Mouse (Mus musculus) G1E-ER4 (cell line): Measurements from ENCODE around the gene Gm49027. TPM values are rescaled to one million over a fixed set of nuclear protein-coding genes. Genes with fewer than 3 reads are reported as not detected.

ENCODE experiments used
- GATA1 ChIP-seq: IDR thresholded peaks from one replicate; pipeline ENCODE4 v1.8.0; 2012; ENCODE audit warnings: low read length, inconsistent platforms
- polyA plus RNA-seq: library from polyadenylated mRNA; stranded (reverse); fragments of >175 nt; gene quantifications from 2 replicates; pipeline ENCODE4 v1.2.3, GENCODE M21; 2012

Gm49027 gene
- 0.10 and 0.29 TPM in 2 replicates for polyA plus RNA-seq

DNA sequence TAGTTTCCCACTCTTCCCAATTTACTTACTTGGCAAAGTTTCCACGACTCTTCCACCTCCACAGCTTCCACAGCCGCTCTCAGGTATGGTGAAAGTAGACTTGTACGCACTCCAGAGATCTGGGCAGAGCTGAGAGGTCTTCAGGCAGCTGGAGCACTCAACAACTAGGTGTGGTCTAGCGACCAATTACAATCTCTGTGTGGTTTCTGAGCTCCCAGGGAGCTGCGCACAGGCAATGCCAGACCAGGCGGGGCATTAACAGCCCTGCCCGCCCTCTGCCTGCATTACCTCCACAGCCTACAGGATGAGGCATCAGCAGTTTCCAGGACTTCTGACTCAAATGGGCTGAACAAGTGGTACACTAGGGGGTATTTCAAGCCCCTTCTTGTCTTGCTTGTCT, at the start of gene Gm49027:
Gene Gm49027, minus strand, starts transcription at position 208 of the 400 bp plus-strand sequence.
- TF ChIP-seq GATA1: no peak

DNA sequence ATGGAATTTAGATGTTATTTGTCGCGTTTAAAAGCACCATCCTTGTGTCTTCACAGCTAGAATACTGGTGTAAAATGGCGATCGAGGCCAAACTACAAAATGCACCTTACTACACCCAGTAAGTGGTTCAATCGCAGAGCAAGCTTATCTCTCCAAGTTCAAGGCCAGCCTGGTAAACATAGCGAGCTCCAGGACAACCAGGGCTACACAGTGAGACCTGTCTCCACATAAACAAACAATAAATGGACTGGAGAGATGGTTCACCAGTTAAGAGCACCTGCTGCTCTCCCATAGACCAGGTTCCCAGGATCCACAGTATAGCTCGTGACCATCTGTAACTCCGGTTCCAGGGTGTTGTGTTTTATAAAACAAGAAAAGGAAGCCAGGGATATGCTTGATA, 48.1 kb upstream of the Gm49027 start:
- no peak for TF ChIP-seq GATA1

DNA sequence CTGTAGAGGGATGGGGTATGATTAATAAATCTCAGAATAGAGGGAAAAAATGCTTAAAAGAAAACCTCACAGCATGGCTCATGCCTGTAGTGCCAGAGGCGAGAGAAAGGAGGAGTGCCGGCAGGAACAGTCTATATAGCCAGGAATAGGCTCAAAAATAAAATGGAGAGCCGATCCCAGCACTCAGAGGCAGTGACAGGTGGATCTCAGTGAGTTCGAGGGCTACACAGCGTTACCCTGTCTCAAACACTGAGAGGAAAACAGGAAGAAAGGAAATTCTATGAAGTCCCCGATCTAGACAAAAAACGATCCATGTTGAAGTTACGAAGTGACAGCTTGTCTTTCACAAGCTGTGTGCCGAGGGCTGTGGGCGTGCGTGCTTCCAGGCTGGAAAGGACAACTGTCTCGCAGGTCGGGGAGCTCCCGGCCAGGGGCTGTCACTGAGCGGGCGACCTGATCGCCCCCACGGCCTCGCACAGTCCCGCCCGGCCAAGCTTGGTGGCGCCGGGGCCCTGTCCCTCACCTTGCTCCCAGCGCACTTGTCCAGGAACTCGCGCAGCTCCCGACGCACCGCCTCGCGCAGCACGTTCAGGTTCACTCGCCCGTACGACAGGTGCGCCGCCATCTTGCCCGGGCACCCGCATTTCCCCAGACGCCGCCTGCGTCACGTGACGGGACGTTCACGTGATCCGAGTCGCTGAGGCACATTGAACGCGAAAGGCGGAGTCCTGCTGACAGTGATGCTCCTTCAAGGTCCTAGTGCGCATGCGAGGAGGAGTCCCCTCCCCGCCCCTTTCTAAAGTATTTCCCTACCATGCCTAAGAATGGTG, 47.3 kb upstream of the Gm49027 start, which contains the start of gene Vps33a:
Gene Vps33a, minus strand, starts transcription at position 682 of the 830 bp plus-strand sequence.
- TF ChIP-seq GATA1: no peak

DNA sequence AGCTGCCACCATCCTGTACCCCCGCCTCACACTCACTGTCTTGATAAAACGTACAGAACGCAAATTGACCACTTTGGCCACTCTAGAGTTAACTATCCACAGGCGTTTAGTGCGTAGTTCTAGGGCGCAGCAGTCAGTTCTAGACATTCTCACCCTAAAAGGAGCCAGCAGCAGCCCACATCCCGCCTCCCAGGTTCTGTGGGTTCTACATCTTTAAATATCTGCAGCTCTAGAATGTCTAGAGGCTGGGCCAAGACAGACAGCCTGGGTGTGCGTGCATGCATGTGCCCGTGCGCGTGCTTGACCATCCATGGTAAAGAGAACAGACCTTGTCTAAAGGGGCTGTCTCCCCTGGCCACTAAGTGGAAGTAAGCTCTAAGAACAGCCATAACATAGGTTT, 35.8 kb upstream of the Gm49027 start:
- TF ChIP-seq GATA1: no peak

DNA sequence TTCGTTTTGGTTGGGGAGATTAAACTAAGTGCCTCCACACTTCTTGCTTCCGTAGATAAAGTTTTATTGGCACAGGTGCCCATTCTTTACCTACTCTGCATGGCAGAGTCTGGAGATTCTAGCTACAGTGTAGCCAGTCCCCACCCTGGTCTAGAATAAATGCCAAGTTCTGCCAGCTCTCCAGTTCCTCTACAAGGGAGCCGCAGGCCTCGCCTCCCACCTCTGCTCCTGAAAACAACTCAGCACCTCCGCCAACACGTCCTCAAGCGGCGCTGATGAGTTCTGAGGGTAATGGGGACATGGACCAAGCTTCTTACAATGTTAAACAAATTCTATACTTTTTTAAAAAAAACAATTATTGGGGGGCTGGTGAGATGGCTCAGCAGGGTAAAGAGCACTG, 34.3 kb upstream of the Gm49027 start:
- no peak for TF ChIP-seq GATA1

DNA sequence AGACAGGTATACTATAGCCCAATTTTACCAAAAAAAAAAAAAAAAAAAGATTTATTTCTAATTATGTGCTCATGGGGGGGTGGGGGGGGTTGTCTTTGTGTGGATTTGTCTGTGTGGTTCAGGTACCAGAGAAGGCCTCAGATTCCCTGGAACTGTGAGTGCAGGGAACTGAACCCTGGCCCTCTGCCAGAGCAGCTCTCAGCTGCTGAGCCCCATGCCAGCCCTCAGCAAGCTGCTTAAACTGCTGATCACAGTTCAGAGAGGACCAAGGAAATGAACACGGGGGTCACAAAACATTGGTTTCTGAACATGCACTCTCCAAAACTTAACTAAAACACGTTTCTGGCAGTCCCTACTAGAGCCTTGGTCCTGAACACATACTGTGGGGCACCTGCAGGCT, 31.2 kb upstream of the Gm49027 start:
- TF ChIP-seq GATA1: no peak

DNA sequence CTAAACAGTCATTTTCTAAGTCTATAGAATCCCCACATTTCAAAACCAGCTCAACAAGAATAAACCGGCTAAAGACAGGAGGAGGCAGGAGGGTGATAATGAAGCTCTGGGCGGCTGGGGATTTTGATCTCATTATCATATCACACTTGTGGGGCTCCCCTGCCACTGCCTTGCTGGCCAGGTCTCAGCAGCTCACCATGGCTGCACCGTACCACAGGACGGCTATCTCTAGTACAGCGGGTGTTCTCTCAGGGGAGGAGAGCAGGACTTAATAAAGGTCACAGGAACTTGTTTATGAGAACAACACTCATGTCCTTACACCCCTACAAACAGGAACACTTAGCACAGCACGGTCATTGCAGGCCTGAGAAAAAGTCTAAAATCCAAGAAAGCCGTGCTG, 30.4 kb upstream of the Gm49027 start:
- TF ChIP-seq GATA1: no peak

DNA sequence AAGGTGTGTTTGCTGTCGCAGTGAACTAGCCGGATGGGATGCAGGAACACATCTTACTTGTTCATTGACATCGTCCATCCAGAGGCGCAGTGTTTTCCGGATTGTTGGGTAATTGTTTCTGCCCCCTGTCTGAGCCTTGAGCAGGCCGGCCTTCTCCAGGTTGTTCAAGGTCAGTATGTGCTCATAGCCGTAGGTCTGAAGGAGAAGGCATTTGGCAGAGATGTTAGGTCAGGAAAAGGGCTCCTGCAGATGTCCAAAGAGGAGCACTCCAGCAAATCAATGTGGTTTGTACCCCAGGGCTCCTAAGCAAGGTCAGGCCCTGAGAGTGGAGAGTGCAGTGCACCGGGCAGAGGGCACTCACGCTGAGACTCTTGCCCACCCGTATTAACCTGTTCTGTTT, 8.5 kb upstream of the Gm49027 start:
- TF ChIP-seq GATA1: no peak

DNA sequence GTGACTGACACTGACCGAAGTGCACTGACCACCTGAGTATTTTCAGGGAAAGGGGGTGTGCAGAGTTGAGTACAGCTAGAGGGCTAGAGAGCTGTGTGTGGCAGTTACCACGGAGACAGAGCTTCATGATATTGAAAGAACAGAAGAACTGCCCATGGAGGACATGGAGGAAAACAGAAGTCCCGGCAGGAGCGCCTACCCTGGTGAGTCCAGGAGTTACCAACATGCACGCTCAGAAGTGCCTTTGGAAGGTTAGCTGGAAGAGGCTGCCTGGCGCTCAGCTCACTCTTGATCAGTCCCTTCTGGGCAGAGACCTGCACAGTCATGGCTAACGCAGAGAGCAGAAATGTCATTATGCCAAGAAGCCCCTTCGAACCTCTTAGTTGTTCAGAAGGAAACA, 4.8 kb upstream of the Gm49027 start:
- TF ChIP-seq GATA1: no peak

DNA sequence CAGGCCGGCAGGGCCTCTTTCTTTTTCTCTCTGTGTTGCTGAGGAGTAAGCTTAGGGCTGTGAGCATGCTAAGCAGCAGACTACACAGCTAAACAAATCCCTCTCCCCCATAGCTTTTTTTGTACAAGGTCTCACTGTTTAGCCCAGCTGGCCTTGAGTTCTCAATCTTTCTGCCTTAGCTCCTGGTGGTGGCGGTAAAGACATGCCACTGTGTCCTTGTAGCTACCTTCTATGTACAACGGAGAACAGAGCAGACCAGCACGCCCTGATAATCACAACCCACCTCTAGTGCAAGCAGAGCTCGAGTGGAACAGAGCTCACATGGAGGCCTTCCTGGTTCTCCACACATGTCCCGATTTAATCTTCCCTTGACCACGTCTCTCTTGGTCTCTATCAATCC, 3.4 kb upstream of the Gm49027 start:
- no peak for TF ChIP-seq GATA1

DNA sequence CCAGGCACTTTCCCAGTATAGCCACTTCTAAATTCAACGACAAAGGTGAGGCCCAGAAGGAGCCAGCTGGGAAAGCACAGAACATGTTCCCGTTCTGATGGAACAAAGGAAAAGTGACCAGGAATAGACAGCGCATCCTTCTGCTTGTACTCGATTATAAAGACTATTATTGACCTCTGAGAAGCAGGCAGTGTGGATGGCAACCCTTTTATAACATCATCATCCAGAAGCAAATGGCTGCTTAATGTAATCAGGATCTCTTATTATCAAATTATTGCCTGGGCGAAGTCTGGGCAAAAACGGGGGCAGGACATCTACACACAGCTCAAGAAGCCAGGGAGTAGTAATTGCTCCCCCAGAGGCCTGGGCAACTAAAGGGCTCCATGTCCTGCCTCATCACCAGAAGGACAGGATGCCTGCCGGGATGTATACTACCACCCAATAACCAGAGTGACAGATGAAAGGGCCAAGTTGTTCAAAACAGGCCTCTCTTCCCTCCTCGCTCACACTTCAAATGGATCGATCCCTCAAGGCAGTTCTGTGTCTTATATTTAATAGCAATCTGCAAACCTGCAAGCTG, 718 bp upstream of the Gm49027 start:
- TF ChIP-seq GATA1: no peak

DNA sequence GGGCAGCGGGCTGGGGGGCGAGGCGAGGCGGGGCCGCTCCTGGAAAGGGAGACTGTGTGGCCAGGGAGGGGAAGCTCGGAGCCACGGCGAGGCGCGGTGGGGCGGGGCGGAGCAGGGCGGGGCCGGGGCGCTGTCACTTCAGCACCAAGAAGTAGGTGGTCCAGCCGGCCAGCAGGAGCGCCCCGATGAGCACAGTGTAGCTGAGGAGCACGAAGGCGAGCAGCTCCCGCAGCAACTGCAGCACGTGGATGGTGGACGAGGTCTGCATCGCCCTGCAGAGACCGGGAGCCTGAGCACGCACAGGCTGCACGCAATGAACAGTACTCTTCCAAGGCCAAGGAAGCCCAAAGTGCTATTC, 916 bp downstream of the Gm49027 start:
- no peak for TF ChIP-seq GATA1

DNA sequence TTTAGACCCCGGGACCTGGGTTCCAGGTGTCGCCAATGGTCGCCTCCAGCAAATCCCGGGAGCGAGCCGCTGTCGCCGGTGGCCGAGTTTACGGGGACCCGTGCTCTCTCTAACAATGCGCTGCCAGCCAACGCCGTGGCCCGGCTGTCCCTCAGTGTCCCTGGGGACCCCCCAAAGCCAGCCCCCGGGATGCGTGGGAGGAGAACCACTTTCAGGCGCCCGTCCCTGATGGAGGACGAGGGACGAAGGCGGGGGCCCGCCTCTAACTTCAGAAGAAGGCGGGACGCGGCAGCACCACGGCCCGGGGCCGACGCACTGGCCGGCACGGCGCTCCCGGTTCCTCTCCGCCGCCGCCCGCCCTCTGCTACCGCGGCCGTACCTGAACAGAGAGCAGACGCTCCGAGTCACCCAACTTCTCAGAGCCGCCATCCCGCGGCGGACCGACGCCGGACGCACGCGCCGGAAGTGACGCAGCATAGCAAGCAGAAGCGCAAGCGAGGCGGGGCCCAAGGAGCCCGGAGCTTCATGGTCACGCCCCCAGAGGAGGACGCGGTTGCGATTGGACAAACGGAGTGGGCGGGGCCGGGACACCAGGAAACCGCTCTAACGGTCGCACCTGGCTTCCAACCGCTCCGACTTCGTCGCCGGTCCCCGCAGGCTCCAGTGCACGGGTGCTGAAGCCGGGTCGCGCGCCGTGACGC, 1.4 kb downstream of the Gm49027 start, which contains the start of gene Diablo:
Gene Diablo, minus strand, starts transcription at position 485 of the 701 bp plus-strand sequence.
- TF ChIP-seq GATA1: no peak

DNA sequence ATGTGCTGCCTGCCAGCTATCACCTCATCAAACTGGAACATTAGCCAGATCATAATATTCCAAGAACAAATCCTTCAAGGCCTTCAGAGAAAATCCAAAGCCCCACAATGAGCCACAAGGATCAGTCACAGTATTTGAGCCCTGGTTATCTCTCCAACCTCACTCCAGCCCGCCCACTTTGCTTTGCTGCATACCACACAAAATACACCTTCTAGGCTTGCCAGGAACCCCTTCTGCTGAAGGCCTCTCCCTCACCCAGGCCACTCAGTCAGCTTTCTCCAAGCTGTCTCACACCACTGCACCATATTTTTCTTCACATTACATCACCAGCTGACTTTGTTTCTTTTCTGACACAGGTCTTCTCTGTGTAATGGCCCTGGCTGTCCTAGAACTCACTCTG, 3.1 kb downstream of the Gm49027 start:
- TF ChIP-seq GATA1: no peak

DNA sequence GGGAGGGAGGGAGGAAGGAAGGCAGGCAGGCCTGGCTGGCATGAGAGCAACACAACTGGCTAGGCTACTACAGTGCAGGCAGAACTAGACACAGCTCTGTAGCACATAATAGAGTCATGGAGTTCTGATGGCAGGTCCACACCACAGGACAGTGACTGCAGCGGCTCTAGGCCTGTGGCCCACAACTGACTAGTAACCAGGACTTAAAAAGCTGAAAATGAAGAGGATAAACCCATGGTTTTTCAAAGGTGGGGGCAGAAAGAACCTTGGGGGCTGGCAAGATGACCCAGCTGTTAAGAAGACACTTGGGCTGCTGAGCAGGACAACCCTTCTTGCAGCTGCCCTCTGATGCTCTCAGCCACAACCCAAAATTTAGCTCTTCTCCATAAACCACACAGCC, 3.7 kb downstream of the Gm49027 start:
- no peak for TF ChIP-seq GATA1

DNA sequence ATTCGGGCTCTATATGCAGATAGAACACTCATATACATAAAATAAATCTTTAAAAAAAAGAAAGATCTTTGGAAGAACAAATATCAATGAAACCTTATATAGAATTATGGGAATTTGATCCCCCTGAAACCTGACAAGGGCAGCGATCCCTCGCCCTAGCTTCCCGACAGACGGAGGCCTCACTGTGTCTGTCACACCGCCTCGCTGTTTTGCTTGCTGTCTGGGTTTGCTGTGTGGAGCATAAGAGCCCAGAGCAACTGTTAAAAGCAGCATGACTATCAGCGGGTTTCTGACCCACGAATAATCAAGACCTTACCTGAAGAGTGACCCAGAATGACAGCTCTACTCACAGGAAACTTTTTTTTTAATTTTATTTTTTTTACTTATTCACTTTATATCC, 4.6 kb downstream of the Gm49027 start:
- no peak for TF ChIP-seq GATA1
